Mouse (Mus musculus) olfactory bulb, adult 2 months (tissue): ENCODE results near the gene Gm10282. TPM values are rescaled to one million over a fixed set of nuclear protein-coding genes. Genes with fewer than 3 reads are reported as not detected.
A peak's percentile ranks its signal among the peaks of the same experiment; 100 is the strongest.

ENCODE experiments used
- H3K27ac ChIP-seq: fragments of 200-500 bp; 2 replicates; pipeline ENCODE4 v1.5.1; 2012; ENCODE audit warnings: low read depth, low read length; ENCODE audit not compliant: insufficient read depth
- H3K4me1 ChIP-seq: fragments of 200-500 bp; 2 replicates; pipeline ENCODE4 v1.6.1; 2012; ENCODE audit warnings: low read length; ENCODE audit not compliant: control insufficient read depth, insufficient read depth
- H3K4me3 ChIP-seq: fragments of 200-500 bp; 2 replicates; pipeline ENCODE4 v1.5.1; 2012; ENCODE audit warnings: mild to moderate bottlenecking, low read depth, low read length, moderate library complexity; ENCODE audit not compliant: insufficient read depth
- CTCF ChIP-seq: fragments of 200-500 bp; IDR thresholded peaks from 2 replicates; pipeline ENCODE4 v1.5.1; 2012; ENCODE audit warnings: low read depth, mild to moderate bottlenecking, low read length, moderate library complexity; ENCODE audit not compliant: insufficient read depth
- POLR2A ChIP-seq: fragments of 200-500 bp; IDR thresholded peaks from 2 replicates; pipeline ENCODE4 v1.6.1; 2012; ENCODE audit warnings: mild to moderate bottlenecking, low read depth, low read length, moderate library complexity; ENCODE audit not compliant: insufficient read depth
- WGBS: fragments of 180-500 bp; shearing (Covaris S2); methylation state at CpG from one replicate; pipeline ENCODE4 v1.1.7; 2018; 5-methylcytosine and 5-hydroxymethylcytosine counted together
- polyA plus RNA-seq: library from polyadenylated mRNA; stranded (reverse); fragments of >200 nt; gene quantifications from 2 replicates; pipeline ENCODE4 v1.2.4, GENCODE M21; 2012; ENCODE audit warnings: low replicate concordance; ENCODE audit not compliant: missing spikeins, insufficient read depth, insufficient read length

The Gm10282 gene
- polyA plus RNA-seq, 1 experiment: not detected

- WGBS: 69% methylated on average over 1 of the region's 1 CpGs
- TF ChIP-seq POLR2A (no peak), CTCF (no peak)
These were observed 42.5 kb upstream of the Gm10282 start for GRCm38 (mm10) chr8:72347553-72347952.

GRCm38 (mm10) chr8:72343725-72344124, 38.7 kb upstream of the Gm10282 start:
- H3K4me3 ChIP-seq: no peak overlapping the region
- H3K27ac ChIP-seq: no peak overlapping the region
- TF ChIP-seq CTCF (no peak), POLR2A (no peak)
- H3K4me1 ChIP-seq: no peaks in the 10 kb centered on the region
- 61% methylated on average over 4 of the region's 4 CpGs for WGBS

More at GRCm38 (mm10) chr8:72347553-72347952, 42.5 kb upstream of the Gm10282 start:
- Histone ChIP-seq H3K4me1 (peaks cover 3% of the 10 kb centered on the region; the same call in 1 of the 2 replicates), H3K27ac (no peak overlapping the region), H3K4me3 (no peak overlapping the region)

GRCm38 (mm10) chr8:72342556-72343300, 37.7 kb upstream of the Gm10282 start:
- no peak for TF ChIP-seq POLR2A
- TF ChIP-seq CTCF: no peak
- Histone ChIP-seq H3K27ac (no peak overlapping the region), H3K4me1 (no peaks in the 10 kb centered on the region), H3K4me3 (no peak overlapping the region)
- WGBS: 95% methylated on average over 5 of the region's 5 CpGs

- Histone ChIP-seq H3K27ac (0 out of 2 replicates have a peak overlapping the region, but pooled peaks have one; percentile 2), H3K4me3 (no peak overlapping the region), H3K4me1 (no peaks in the 10 kb centered on the region)
- no peak for TF ChIP-seq POLR2A
- TF ChIP-seq CTCF: no peak
These were observed 32.0 kb upstream of the Gm10282 start for GRCm38 (mm10) chr8:72337034-72337433.

- TF ChIP-seq POLR2A (no peak), CTCF (no peak)
- WGBS: 76% methylated on average over 2 of the region's 2 CpGs
- H3K27ac ChIP-seq: no peak overlapping the region
- no peaks in the 10 kb centered on the region for H3K4me1 ChIP-seq
- H3K4me3 ChIP-seq: no peak overlapping the region
These were observed 31.2 kb upstream of the Gm10282 start for GRCm38 (mm10) chr8:72336273-72336672.

GRCm38 (mm10) chr8:72334144-72334641, 29.1 kb upstream of the Gm10282 start:
- no peaks in the 10 kb centered on the region for H3K4me1 ChIP-seq
- H3K4me3 ChIP-seq: no peak overlapping the region
- TF ChIP-seq POLR2A: no peak
- H3K27ac ChIP-seq: no peak overlapping the region
- WGBS: 48% methylated on average over 4 of the region's 4 CpGs

GRCm38 (mm10) chr8:72333429-72334143, 28.5 kb upstream of the Gm10282 start:
- Histone ChIP-seq H3K4me3 (no peak overlapping the region), H3K4me1 (no peaks in the 10 kb centered on the region), H3K27ac (no peak overlapping the region)
- 39% methylated on average over 3 of the region's 3 CpGs for WGBS
- TF ChIP-seq POLR2A (no peak), CTCF (no peak)

- H3K27ac ChIP-seq: no peak overlapping the region
- no peaks in the 10 kb centered on the region for H3K4me1 ChIP-seq
- no peak for TF ChIP-seq CTCF
- no peak for TF ChIP-seq POLR2A
- 86% methylated on average over 4 of the region's 4 CpGs for WGBS
- no peak overlapping the region for H3K4me3 ChIP-seq
These were observed 26.6 kb upstream of the Gm10282 start for GRCm38 (mm10) chr8:72331631-72332030.
